Mouse (Mus musculus): ENCODE data around the gene Gpr18.

- TF ChIP-seq CTCF (IDR thresholded peaks at IDR 0.05; ENCODE audit: insufficient read depth, low read length) (no peak), POLR2A (IDR thresholded peaks at IDR 0.05; ENCODE audit: borderline replicate concordance, extremely low read depth, low read depth, low read length) (no peak)
Measured at GRCm38 (mm10) chr14:121939582-121939981, 24.0 kb upstream of the Gpr18 start.
